Mouse (Mus musculus) c-Kit-positive CD71-positive TER-119-negative erythroid progenitor cells, embryonic 14.5 days (primary cell): Measurements from ENCODE around the gene Frmd7.

Experiments
- DNase-seq: peaks from one replicate; pipeline ENCODE4 v3.0.0-alpha.2; 2013; ENCODE audit warnings: low read depth

Frmd7 gene

DNA sequence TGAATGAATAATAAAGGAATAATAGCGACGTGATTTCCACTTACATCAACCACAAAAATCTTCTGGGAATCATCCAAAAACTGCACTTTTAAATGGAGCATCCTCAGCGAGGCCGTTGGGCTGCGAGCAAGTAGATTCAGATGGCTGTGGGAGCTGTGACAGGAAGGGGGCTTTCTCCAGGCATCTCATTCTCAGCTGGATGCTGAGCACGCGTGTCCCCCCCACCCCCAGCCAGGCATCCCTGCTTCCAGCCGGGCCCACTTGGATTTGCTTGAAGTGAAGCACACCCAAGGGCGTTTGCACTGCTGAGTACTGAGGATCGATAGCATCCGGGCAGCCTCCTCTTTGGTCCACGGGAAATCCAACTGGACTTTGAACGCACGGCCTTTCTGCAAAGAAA, at the start of gene Frmd7:
Gene Frmd7, minus strand, starts transcription at position 101 of the 400 bp plus-strand sequence.
- DNase-seq: no peak

DNA sequence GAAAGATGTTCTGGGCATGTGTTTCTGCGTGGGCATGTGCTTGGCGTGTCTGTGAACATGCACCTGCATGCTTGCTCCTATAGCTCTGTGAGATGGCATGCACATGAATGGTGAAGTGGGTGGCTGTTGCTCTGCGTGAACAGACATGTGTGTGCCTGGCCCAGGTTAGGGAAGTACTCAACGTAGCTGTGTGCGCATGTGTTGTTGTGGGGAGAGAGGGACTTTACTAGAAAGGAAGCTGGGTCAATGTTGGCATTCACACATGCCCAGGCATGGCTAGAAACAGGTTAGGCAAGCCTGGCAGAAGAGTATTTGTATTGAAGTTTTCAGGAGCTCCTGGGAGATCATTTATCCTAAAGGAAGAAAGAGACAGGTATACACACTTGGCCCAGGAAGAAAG, 48.8 kb upstream of the Frmd7 start:
- DNase-seq: no peak

GRCm38 (mm10) chrX:50989940-50990339, 47.4 kb upstream of the Frmd7 start:
- no peak for DNase-seq

DNA sequence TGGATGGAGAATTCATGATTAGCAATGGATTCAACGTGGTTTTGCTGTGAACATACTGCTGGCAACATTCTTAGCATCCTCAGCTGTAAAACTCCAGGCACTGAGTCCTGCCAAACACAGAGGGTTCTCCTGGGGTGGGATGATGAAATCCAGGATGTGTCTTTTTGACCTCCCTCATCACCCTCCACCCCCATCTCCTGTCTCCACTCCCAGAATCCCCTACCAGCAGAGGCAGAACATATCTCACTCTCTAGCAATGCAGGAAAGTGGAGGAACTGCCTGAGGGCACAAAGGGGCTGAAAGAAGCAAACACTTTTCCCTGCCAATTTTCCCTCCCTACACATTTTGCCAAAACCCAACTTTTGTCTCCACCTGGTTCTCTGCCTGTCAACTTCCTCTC, 46.1 kb upstream of the Frmd7 start:
- DNase-seq: no peak

DNA sequence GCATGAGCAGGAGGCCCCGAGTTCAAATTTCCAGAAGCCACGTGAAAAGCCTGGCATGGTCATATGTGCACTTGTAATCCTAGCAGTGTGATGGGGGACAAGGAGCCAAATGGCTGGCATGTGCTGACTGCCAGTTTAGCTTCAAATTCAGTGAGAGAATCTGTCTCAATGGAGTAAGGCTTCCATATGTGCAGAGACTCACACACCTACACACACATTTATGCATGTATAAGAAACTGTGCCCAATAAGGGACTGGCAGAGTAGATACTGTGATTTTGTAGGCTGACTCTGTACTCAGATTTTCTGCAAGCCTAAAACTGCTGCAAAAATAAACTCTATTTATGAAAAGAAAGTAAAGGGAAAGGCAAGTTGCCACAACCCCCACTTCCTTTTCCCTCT, 35.9 kb upstream of the Frmd7 start:
- DNase-seq: no peak

- no peak for DNase-seq
These were observed 29.6 kb upstream of the Frmd7 start for GRCm38 (mm10) chrX:50972145-50972544.

DNA sequence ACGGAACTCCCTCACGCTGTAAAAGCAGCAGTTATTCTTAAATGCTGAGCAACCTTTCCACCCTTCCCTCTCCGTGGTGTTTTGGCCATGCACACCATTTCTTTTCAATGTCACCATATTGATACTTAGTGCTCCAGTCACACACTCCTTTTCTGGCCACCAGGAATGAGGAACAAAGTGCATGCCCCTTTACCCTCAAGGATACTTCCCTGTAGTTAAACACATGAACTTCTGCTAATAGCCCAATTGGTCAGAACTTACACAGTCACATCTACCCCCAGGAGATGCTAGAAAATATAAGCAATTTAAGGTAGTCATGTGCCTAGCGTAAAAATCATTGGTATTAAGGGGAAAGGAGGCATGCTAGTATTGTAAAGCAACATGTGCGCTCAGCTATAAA, 27.4 kb upstream of the Frmd7 start:
- no peak for DNase-seq

GRCm38 (mm10) chrX:50968157-50968932, 25.8 kb upstream of the Frmd7 start:
- DNase-seq: no peak

- DNase-seq: peak; percentile 5
These were observed 22.6 kb upstream of the Frmd7 start for GRCm38 (mm10) chrX:50965157-50965556.

- no peak for DNase-seq
These were observed 20.4 kb upstream of the Frmd7 start for GRCm38 (mm10) chrX:50962955-50963354.

DNA sequence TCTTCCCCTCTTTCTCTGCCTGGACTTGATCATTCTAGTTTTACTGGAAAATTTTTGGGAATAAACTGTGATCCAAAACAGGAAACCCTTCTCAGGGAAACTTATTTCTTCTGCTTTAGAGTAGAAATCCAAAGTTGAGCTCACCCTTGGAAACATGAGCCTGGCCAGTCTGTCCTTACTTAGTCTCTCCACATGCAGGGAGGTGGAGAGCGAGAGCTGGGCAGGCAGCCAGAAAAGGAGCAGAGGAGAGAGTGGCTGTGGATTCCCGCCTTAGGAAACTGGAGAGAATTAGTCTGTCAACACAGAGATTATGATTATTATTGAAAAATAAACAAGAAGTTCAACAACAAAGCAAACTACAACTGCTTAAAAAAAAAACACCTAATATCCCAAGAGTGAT, 6.1 kb upstream of the Frmd7 start:
- DNase-seq: no peak

- no peak for DNase-seq
These were observed 5.6 kb upstream of the Frmd7 start for GRCm38 (mm10) chrX:50948116-50948515.

GRCm38 (mm10) chrX:50937117-50937516, 5.4 kb downstream of the Frmd7 start:
- DNase-seq: no peak

- no peak for DNase-seq
These were observed 12.2 kb downstream of the Frmd7 start for GRCm38 (mm10) chrX:50930309-50930708.

DNA sequence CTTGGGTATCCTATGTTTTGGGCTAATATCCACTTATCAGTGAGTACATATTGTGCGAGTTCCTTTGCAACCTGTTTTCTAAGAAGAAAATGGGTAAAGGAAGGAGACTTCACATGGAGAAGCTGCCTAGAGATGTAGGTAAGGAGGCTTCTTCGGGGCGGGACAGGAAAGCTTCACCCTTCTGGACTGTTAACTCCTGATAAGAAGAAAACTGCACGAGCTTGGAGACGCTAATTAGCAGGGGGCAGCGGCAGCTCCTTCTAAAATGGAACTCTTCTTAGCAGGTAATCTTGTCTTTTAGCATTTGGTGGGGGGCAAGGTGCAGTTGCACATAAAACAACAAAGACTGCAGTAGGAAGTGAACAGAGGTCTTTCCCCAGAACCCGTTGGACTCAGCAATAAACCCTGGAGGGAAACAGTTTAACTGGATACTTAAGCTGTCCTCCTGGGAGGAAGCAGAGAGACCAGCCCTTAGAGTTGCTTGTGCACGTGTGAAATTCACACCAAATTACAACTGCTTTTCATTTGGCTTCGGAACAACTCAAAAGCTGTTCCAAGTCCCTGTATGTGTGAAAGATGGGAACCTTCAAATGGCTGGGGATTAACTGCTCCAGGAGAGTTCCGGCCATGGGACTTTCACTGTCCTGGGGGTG, 15.5 kb downstream of the Frmd7 start:
- DNase-seq: peak; percentile 46

DNA sequence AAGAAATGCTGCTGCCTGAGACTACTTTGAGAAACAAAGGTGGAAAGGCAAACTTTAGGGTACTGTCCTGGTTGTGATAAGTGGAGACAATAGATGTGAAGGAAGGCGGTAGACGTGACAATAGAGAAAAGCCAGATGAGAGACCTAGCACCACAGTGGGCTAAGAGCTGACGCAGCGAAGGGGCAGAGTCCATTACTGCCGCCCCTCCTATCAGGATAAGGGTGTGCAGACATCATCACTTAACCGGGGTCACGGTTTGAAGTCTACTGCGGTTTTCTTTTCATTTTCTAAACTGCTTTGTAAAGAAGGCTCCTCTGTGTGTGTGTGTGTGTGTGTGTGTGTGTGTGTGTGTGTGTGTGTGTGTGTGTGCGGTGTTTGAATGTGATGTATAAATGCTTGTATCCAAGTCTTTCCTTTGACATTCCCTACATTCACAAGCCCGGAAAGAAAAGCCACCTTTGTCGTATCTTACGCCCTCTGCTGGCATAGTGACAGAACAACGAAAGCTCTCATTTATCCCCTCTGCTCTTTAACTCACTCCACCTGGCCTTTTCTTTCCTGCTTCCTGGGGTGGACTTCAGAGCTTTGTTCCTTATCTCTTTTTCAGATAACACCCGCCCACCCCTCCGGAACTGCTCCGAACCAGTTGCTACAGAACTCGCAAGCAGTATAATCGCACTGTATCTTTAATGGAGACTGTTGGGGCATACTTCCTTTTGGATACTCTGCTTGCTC, 17.7 kb downstream of the Frmd7 start:
- DNase-seq: no peak

- DNase-seq: no peak
These were observed 23.8 kb downstream of the Frmd7 start for GRCm38 (mm10) chrX:50918754-50919153.

- DNase-seq: no peak
These were observed 25.1 kb downstream of the Frmd7 start for GRCm38 (mm10) chrX:50917389-50917788.

DNA sequence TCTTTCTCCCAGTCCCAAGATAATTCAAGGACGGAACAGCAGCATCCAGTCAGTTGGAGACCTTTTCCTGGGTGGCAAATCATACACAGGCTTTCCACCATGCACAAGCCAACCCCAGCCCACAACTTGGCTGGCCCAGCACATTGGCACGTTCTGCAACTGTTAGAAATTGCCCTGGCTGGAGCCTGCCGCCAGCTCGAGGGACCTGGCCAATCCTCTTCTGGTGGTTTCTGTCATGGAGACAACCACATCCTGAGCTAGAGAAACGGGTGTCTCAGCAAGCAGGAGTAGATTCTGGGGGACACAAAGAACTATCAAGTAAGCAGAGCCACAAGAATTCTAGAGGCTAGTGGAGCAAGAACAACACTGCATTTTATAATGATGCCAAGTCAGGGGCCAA, 32.6 kb downstream of the Frmd7 start:
- DNase-seq: no peak

DNA sequence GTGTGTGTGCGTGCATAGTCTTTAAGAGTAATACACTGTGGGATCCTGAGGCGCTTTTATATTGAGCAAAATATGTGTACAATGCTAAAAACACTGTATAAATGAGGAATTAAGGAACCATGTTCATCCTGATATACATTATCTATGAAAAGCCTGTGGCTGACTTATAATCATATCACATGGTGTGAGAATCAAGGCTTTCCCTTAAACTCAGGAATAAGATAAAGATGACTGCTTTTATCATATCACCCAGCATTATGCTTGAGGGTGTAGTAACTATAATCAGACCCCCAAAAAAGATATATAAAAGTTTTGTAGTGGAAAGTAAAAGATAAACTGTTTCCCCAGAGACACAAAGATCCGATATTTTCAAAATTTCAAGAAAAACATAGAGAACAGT, 39.0 kb downstream of the Frmd7 start:
- no peak for DNase-seq

GRCm38 (mm10) chrX:50887999-50888398, 54.5 kb downstream of the Frmd7 start:
- DNase-seq: no peak

DNA sequence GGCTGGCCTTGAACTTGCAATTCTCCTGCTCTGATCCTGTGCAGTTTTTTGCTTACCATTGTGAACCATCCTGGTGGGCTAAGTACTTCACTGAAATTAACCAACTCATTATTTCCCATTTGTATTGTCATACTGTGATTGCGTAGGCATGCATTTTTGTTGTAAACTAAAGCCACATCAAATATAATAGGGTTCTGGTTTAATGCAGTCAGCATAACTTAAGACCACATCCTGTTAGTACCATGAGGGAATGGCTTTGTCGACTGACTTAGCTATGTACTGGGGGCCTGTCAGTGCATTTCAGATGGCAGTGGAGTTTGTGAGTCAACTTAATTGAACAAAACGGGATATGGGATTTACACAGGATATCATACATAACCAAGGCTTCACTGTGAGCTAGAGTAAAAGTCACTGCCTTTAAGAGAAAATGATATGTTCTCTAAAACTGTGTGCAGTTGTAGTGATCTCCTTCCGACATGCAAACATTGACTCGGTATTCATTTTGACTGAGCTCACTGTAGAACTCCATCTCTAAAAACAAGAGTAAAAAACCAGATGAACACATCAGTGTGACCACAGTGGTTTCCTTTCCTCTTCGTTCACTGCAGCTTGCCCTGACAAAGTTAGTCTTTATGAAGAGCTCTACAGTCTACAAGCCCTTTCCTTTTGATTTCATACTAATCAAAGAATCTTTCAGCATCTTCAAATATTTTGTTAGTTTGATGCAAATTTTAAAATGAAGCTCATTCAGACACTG, 68.1 kb downstream of the Frmd7 start:
- DNase-seq: no peak
